Mouse (Mus musculus): Measurements from ENCODE around the gene Pde4b.
"Not testable (repeated sequence)": the region's sequence is repeated elsewhere in the genome, so short reads cannot be mapped to it uniquely, and the experiment has no call there.

Gene Pde4b

DNA sequence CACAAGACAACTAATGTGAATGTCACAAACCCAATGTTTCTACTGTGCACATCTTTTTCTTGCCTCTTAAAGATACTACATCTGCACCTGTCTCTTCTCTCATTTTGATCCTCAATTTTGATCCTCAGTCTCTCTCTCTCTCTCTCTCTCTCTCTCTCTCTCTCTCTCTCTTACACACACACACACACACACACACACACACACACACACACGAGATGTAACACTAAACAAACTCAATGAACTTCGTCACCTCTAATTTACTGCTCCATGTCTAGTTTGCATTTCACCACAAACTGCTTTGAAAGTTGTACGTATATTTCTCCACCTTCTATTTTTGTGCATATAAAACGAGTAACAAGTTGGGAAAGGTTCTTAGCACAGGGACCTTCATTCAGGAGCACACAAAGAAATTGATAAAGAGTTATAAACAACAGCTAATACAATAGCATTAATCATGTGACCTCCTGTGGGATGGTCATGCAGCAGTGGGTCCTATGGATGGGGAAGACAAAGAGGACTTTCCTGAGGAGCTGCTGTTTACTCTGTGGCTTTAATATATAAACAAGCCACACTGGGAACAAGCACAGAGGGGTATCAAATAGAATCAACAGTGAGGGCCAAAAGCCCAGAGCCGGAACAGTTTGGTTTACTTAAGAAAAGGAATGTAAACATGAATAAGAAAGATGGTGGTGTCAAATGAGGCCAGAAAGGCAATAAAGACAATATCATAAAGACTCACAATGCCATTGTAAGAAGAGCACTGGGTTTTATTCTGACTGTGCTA is 372.1 kb downstream of the Pde4b start:
- DNase-seq (ENCODE audit: low read depth, low spot score), result no peak

DNA sequence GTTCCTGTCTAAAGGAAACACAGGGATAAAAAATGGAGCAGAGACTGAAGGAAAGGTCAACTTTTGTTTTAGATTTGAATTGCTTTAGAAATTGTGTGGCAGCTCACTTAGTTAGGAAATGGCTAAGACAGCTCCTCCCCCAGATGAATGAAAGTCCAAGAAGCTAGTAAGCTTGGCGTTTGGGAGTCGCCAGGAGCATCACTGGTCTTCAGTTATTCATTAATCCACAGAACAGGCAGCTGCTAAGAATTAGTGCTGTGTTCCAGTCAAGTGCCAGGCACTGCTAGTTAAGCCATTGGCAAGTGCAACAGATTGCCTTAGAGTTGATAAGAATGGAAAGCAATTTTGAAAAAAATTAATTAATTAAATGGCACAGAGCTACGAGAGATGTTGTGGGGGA is 390.8 kb downstream of the Pde4b start:
- no peak for DNase-seq (ENCODE audit: low read depth, low spot score)

DNA sequence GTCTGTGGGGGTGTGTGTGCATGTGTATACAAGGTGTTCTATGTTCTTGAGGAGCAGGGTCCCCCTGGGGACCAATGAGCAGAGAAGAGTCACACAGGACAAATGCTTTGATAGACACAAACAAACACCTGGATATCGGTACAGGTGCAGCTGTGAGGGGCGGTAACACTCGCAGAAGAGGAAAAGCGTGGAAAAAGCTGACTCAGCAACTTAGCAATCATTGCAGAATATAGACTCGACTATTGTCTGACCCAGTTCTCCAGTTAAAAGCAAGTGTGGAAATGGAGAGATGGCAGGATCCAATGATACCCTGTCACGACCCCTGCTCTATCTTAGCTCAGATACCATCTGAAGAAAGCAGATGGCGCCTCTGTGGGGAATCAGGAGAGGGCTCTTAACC is 391.5 kb downstream of the Pde4b start:
- no peak for DNase-seq (ENCODE audit: low read depth, low spot score)

DNA sequence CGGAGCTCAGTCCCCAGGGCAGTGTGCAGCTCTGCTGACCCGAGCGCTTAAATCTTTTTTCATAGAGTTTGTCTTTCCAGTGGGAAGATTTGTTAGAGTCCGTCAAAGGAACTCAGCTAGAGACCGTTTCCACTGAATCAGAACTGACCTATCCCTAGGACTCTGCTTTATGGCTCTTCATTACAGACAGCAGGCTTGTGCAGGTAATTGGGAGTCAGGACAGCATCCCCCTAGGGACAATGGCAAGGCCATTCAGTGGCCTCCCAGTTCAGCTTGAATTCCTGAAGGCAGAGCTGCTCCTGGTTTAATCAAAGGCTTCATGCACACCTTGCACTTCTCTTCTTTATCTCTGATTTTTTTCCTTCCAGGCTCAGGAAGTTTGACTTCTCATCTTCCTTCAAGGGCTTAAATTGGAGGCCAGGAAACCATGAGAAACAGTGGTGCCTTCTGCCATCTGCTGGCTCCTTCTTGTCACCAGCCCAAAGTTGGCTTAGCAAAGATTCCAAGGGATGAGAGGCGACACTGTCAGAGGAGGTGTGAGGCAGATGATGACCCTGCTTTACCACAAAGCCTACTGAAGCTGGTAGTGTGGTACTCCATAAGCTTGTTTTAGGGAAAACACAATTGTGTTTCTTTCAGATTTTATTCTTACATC is 393.6 kb downstream of the Pde4b start:
- peak; percentile 40 for DNase-seq (ENCODE audit: low read depth, low spot score)

DNA sequence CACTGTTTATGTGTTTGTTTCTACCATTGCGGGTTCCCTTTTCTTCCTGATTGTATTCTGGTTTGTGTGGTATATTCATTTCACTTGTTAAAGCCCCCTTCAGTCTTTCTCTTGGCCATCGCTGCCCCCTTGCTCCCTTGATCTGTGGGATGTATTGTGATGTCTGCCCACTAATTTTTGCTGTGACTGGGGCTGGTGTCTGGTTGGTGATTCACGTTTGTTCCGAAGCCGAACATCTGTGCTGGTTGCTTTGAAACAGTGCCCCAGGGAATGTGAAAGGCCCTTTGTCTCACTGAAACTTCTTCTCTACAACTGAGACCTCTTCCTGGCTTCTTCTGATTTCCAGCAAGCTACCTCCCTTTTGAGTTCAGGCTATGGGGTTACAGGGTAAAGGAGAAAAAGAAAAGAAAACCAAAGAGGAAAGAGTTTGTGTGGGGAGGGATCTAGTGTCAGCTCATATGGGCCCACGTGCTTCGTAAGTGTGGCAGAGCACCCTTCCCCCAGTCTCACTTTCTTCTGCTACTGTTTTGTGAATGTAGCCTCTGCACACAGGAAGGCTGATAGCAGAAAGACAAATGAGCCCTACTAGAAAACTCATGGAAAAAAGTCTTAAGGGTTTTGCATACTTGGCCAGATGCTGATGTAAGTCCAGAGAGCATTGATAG is 396.1 kb downstream of the Pde4b start:
- peak; percentile 46 for DNase-seq (ENCODE audit: low read depth, low spot score)

DNA sequence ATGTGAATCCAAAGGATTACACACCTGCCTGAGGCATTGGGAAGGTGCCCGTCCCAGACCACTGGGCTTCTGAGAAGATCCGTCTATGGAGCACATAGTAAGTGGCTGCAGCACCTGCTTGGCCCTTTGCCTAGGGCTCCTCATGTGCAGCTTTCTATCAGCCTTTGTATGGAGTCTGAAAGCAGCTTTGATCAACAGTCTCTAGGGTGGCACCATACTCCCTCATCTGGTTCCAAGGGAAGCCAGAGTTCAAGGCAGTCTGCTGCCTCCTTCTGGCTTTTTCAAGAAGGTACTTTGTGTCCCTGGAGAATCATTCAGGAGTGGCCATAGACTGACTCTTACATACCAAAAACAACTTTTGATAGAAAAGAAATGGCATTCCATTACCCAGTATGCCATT is 397.4 kb downstream of the Pde4b start:
- no peak for DNase-seq (ENCODE audit: low read depth, low spot score)

DNA sequence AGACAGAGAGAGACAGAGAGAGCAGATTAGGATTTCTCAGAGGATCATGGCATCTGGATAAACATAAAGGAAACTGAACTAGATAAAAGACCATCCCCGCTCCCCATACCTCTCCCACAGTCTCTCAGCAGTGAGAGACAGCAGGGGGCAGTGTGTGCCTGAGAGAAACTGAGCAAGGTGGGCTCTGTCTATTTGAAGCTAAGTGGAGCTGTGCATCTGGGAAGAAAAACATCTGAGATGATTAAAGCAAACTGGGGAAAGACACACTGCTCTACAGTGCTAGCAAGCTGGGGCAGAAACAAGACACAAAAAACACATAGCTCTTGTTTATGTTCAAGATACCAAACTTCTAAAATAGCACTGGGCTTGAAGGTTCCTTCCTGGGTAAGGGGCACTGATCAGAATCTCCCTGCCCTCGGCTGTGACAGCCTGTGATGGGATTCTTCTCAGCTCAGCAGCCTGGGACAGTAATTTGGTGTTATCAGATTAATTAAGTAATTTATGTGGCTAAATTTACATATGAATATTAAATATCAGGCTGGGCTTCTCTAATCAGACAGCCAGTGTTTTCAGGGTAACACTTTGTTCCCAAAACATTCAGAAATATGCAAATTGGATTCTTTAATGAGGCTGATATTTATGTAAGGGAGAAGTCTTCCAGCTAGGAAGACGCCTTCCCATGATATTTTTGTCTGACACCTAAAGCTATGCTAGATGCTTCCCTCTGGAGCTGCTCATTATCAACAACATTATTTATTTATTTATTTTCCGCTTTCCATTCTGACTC is 399.0 kb downstream of the Pde4b start:
- peak; percentile 39 for DNase-seq (ENCODE audit: low read depth, low spot score)

DNA sequence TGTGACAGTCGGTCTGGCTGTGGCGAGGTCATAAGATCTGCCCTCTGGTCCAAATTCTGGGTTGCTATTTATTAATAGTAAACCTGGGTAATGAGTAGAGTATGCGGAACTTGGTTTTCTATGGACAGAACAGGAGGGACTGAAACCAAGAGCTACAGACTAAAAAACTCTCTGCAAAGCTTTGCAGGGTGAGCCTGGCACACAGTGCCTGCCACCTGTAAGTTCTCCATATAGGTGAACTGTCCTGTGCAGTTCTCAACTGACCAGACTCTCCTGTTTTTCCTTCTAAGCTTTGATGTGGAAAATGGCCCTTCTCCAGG is 399.5 kb downstream of the Pde4b start:
- no peak for DNase-seq (ENCODE audit: low read depth, low spot score)

DNA sequence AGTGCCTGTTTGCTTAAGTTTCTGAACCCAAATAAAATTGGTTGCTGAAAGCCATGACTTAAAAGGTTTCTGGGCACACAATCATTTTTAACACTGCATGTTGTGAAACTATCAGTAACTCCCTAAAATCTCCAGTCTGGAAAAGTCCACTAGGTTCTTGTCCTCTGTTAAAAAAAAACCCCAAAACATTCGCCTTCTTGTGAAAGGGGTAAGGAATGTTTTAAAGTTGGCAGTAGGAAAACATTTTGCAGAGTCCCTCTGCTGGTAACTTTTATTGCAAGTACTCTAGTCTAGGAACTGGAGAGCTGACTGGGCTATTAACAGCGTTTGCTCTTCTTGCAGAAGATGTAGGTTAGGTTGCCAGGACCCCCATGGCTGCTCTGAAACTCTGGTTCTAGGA is 400.7 kb downstream of the Pde4b start:
- DNase-seq (ENCODE audit: low read depth, low spot score), result no peak

DNA sequence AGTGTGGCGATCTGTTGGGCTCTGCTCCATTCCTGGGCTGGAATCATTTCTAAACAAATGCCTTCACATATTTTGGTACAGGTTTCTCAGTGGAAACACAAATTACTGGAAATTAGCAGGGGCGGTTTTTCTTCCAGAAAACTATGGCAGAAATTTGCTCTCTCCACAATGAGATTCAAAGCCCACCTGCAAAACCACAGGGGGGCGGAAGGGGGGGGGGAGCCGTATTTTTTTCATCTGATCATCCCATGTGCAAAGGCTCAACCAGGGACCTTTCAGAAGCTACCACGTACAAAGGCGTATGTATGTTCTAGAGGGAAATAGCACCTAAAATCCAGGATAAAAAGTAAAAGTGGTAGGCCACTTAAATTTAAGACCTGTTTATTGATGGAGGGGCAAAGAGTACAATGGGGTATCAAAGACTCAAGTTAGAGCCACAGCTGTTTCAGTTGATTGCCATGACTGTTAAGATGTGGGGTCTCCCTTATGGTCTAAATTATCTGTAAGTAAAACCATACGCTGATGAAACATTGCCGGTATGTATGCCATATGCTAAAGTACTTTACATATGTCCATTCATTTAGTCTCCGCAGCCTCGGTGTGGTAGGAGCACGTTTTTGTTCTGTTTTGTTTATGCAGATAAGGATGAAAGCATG is 404.3 kb downstream of the Pde4b start:
- DNase-seq (ENCODE audit: low read depth, low spot score), result peak; percentile 38

DNA sequence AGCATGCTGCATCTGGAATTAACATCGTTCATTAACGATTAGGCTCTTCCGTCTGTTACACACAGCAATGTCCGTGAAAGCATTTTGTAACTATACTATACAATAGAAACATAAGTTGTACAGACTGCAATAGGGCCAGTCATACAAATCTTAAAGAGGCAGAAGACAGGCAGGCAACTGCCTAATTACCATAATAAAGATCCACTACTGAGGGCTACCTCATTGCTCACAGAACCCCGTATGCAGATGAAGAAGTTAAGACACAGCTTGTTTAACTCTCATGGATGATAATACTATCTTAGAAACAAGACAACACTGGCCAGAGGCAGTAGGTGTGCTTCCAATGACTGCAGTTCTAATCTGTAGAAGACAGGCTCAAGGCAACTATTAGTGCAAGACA is 405.6 kb downstream of the Pde4b start:
- DNase-seq (ENCODE audit: low read depth, low spot score), result no peak

DNA sequence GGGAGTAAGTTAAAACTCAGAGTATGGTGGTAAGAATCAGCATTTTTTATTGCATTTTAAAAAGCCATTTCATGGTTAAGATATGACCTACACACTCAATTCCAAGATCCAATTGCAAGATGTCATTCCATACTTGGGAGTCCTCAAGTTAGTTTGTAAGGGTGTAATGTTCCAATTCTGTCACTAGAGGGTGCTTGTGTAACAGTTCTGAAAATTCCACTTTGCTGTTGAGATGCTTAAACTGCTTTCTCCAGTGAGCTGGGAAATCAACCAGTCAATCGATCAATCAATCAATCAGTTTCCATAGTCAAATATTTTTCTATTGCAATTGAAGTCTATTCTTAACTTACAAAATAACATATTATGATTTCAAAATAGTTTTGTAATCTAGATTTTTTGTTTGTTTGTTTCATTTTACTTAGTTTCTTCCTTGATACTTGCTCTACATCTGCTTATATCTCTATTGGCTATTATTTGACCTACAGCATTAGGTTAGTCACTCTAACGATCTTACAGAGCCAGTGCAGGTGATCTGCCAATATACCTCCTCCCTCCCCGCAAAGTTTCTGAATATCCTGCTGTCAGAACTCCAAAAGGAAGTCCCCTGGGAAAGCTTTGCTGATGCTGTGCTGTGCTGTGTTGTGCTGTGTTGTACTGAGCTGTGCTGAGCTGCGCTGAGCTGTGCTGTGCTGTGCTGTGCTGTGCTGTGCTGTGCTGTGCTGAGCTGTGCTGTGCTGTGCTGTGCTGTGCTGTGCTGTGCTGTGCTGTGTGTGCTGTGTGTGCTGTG is 406.2 kb downstream of the Pde4b start:
- peak; percentile 82 for DNase-seq (ENCODE audit: low read depth, low spot score)

DNA sequence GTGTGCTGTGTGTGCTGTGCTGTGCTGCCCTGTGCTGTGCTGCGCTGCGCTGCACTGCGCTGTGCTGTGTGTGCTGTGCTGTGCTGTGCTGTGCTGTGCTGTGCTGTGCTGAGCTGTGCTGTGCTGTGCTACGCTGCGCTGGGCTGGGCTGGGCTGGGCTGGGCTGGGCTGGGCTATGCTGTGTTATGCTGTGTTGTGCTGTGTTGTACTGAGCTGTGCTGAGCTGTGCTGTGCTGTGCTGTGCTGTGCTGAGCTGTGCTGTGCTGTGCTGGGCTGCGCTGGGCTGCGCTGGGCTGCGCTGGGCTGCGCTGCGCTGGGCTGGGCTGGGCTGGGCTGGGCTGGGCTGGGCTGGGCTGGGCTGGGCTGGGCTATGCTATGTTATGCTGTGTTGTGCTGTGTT is 406.9 kb downstream of the Pde4b start:
- not testable (repeated sequence) for DNase-seq (ENCODE audit: low read depth, low spot score)

DNA sequence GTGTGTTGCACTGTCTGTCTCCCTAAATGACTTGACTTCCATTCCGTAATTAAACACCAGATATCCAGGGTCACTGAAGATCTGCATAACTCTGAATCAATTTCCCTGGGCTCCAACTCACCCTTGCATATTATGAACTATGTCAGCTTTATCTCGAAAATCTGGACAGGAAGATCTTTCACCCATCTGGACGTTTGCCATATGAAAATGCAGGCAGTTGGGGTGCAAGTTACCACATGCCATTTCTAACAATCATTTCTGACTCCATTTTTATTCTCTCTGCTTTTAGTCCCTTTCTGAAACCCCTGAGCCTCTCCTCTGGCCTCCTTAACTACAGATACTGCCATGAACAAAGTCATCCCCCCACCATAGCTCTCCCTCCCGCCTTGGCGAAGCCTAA is 407.7 kb downstream of the Pde4b start:
- no peak for DNase-seq (ENCODE audit: low read depth, low spot score)

DNA sequence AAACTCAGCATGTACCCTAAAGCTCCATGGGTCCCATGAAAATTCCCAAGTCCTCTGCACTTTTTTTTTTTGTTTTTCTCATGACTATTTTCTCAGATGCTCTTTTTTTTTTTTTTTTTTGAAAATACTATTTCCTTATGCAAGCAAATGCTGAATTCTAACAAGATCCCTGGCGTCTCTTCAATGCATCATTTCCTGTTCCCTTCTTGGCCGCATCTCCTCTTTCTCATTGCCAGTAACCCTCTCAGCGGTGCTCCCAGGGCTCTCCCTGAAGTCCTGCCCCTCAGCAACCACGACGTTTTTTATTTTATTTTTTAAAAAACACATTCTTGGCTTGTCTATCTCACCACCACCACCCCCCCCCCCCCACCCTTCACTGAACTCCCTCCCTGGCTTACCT is 408.1 kb downstream of the Pde4b start:
- no peak for DNase-seq (ENCODE audit: low read depth, low spot score)

DNA sequence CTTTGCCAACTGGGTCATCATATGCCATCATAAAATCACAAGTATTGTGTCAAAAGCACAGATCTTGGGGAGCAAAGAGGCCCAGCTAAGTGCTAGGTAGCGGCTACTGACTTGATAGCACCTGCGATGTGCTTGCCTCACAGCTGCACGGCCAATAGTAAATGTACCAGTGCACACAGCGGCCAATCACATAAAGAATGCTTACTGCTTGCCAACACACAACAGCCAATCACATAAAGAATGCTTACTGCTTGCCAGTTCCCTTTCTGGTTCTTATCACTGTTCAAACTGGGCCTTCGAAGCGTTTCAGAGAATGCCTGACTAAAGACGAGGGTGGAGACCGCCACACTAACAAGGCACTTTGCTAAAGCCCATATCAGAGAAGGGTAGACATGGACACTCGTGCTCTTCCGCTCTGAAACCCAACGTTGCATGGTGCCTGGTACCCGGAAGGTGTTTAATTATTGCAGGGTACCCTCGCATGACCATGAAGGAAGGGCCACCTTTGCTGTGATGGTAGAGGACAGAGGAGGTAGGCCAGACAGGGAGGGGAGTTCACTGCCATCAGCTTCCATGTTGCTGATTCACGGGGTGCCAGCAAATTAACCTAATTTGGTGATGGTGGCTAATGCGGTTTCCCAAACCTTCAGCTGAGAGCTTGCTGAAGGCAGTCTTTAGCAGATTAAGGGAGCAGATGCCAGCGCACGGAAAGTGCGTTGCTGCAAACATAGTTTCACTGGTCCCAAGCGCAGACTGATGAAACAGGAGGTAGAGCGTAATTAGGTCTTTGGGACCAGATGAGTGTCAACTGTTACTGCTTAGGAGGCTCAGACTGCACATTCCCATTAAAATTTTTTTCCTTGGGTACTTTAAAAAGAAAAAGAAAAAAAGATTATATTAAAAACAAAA is 409.2 kb downstream of the Pde4b start:
- DNase-seq (ENCODE audit: low read depth, low spot score), result no peak

DNA sequence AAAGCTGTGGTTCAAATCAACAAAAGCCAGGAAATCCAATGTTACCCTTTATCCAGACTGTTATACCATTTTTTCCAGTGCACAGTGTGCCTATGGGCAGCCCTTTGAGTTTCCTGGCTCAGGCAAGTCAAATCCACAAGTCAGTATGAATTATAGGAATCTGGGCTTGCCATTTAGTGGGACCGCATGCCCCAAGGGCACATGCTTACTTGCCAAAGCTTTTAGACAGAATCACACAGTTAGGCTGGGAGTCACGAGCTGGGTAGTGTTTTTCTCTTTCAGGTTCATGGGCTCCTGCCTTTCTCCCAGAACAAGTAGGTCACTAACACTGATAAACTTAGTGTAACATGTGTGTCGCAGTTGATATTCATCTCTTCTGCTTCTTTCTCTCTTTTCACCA is 409.9 kb downstream of the Pde4b start:
- no peak for DNase-seq (ENCODE audit: low read depth, low spot score)

DNA sequence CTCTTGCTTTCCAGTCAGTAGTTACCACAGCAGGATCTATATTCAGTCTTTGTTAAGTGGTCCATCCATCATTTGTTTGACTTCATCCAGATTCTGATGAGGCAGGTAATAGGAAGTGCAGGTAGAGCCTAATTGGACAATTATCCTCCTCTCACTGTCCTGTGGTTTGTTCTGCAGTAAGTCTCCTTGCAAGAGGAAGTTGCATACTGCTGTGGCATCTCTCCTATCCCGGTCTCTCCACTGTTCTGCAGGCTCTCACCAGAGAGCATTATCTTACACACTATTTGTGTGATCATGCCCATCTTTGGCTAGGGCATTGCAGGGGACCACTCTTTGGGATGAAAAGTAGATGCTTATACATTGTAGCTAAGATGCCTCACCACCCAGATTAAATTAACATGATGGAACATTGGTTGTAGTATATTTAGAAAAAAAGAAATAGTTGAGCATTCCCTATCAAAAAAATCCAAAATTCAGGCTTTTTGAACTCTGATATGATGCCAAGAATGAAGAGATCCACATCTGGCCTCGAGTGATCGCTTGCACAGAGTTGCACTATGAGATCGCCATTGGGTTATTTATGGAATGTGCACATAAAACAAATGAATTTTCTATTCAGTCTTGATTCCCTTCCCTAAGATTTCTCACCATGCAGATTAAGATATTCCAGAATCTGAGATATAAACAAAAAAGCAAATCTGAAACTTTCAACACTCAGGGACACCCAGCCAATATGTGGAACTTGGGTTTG is 411.0 kb downstream of the Pde4b start:
- no peak for DNase-seq (ENCODE audit: low read depth, low spot score)

DNA sequence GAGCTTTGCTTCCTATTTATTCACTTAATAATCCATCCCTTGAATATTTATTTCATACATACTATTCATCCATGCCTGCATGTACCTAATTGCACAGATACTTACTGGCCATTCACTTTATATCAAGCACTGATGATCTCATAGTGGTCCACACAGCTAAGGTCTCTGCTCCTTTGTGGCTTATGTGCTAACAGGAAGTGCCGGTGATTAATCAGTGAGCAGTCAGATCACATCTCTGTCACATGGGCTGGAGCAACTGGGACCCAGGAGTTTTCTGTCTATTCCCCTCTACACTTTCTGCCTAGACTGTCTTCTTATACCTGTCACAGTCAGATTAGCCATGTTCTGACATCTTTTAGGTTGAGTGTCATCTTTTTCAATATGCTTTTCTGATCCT is 411.6 kb downstream of the Pde4b start:
- no peak for DNase-seq (ENCODE audit: low read depth, low spot score)

Data from mesoderm, embryonic 11.5 days (tissue).